Mouse (Mus musculus) brain, embryonic 14.5 days (tissue): ENCODE measurements around the gene Ckmt2. TPM values are rescaled to one million over a fixed set of nuclear protein-coding genes. Genes with fewer than 3 reads are reported as not detected.

Source experiments
- DNase-seq: peaks from one replicate; pipeline ENCODE4 v3.0.0-alpha.2; 2011; ENCODE audit warnings: low read depth
- CTCF ChIP-seq: fragments of 200-500 bp; IDR thresholded peaks from 2 replicates; pipeline ENCODE4 v1.5.1; 2012; ENCODE audit warnings: inconsistent platforms, mild to moderate bottlenecking, moderate library complexity, borderline replicate concordance; ENCODE audit not compliant: insufficient read depth, insufficient read length; ENCODE audit errors: extremely low read depth
- POLR2A ChIP-seq: fragments of 200-500 bp; IDR thresholded peaks from 2 replicates; pipeline ENCODE4 v1.6.1; 2012; ENCODE audit warnings: mild to moderate bottlenecking, inconsistent platforms, borderline replicate concordance; ENCODE audit not compliant: poor library complexity, insufficient read depth, insufficient read length, severe bottlenecking; ENCODE audit errors: extremely low read depth
- polyA plus RNA-seq: library from polyadenylated mRNA; depleted of rRNA; stranded (reverse); fragments of >200 nt; gene quantifications from 2 replicates; pipeline ENCODE4 v1.2.3, GENCODE M21; 2012; rRNA removed

Gene Ckmt2
- polyA plus RNA-seq: 0.05 and 0.15 TPM in 2 replicates

DNA sequence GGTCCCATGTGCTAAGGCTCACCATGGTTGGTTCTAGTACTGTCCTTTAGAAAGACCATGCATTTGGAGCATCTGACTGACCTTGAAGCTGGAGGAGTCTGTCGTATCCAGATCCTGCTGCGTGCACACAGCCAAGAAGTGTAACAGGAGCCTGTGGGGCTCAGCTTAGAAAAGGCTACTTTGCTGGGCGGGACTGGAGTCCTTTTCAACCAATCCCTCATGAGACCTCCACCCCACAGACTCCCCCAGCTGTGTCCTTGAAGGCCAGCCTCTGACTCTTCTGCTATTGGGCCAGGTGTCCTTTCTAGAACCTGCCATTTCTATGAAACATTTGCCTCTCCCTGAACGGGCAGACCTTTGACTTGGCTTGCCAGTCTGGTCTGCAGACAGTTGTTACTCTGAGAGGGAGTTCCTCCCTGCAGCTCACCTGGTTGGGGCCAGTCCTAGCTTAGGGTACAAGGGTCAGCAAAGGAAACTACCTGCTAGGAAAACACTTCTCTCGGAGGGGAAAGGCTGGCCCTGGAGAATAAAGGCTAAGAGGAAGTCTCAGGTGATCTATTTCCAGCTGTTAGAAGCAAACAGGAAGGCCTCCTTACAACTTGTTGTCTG is at the start of gene Ckmt2:
Gene Ckmt2 (minus strand): TSS at position 145 of the 609 bp plus-strand sequence.
- no peak for DNase-seq
- no peak for TF ChIP-seq CTCF
- no peak for TF ChIP-seq POLR2A

- DNase-seq: no peak
- TF ChIP-seq POLR2A (no peak), CTCF (no peak)
Measured at GRCm38 (mm10) chr13:91921010-91921409, 44.3 kb upstream of the Ckmt2 start.

DNA sequence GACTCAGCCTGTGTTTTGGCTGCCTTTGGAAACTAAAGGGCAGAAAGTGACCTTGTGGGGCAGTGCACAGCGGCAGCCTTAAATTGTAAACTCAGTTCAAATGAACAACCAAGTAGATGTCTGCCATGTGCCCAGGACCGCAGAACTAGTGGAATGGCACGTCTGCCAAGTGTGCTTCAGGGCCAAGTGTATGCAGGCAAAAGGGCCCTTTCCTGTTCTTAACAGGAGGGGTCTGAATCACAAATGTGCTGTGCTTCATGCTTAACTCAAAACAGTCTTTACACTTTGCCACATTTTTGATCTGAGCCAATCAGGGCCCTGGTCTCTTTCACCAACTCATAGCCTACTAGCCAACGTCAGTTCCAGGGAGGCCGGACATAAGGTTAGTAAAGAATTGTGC is 42.1 kb upstream of the Ckmt2 start:
- DNase-seq: no peak
- TF ChIP-seq CTCF: no peak
- TF ChIP-seq POLR2A: no peak

- TF ChIP-seq POLR2A: no peak
- no peak for TF ChIP-seq CTCF
- DNase-seq: no peak
Measured at GRCm38 (mm10) chr13:91917835-91918234, 41.1 kb upstream of the Ckmt2 start.

- no peak for DNase-seq
- no peak for TF ChIP-seq CTCF
- TF ChIP-seq POLR2A: no peak
Measured at GRCm38 (mm10) chr13:91916308-91916707, 39.6 kb upstream of the Ckmt2 start.

GRCm38 (mm10) chr13:91915582-91916239 is 39.0 kb upstream of the Ckmt2 start:
- peak; percentile 81 for DNase-seq
- TF ChIP-seq CTCF: no peak
- TF ChIP-seq POLR2A: no peak

GRCm38 (mm10) chr13:91915192-91915581 is 38.5 kb upstream of the Ckmt2 start:
- DNase-seq: no peak
- TF ChIP-seq POLR2A (no peak), CTCF (no peak)

DNA sequence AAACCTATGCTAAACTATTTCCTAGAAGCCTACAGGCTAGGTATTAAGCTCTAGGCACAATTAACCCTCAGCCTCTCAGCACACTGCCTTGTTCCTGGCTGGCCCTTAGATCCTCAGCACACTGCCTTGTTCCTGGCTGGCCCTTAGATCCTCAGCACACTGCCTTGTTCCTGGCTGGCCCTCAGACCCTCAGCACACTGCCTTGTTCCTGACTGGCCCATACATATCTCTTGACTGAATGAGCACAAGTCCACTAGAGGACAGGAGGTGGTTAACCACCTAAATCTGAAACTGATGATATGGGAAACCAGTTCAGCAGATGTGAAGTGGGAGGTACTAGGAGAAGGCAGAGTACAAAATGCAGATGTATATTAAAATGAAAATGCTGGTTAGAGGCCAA is 35.0 kb upstream of the Ckmt2 start:
- TF ChIP-seq POLR2A: no peak
- no peak for TF ChIP-seq CTCF
- no peak for DNase-seq

GRCm38 (mm10) chr13:91911211-91911610 is 34.5 kb upstream of the Ckmt2 start:
- DNase-seq: no peak

GRCm38 (mm10) chr13:91908202-91908980 is 31.7 kb upstream of the Ckmt2 start:
- DNase-seq: peak; percentile 92
- TF ChIP-seq CTCF (peak; percentile 94), POLR2A (no peak)

More at GRCm38 (mm10) chr13:91911211-91911610, 34.5 kb upstream of the Ckmt2 start:
- TF ChIP-seq CTCF: no peak
- TF ChIP-seq POLR2A: no peak

- peak; percentile 50 for DNase-seq
- no peak for TF ChIP-seq CTCF
- TF ChIP-seq POLR2A: no peak
Measured at GRCm38 (mm10) chr13:91906338-91906737, 29.7 kb upstream of the Ckmt2 start.

DNA sequence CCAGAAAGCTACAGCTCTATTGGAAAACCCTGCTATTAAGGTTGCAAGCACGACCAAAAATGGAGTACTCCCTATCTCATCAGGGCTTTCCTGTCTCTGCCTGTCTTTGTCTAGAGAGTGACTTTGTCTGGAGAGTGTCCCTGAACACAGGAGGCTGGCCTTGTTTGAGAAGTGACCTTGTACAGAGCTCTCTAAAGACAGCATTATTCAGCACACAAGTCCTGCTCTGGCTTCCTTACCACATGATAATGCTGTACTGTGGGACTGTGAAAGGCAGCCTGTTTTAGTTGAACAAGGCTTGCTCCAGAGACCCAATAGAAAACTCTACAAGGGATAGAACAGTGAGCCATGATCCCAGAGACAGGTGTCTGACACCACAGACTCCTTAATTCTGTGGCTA is 19.8 kb upstream of the Ckmt2 start:
- no peak for TF ChIP-seq POLR2A
- no peak for TF ChIP-seq CTCF
- no peak for DNase-seq

- peak; percentile 18 for DNase-seq
- no peak for TF ChIP-seq POLR2A
- TF ChIP-seq CTCF: peak; percentile 31; the same call in 1 of the 2 replicates
Measured at GRCm38 (mm10) chr13:91893132-91893531, 16.4 kb upstream of the Ckmt2 start.
